Mouse (Mus musculus) cerebellum, adult 9-11 months (tissue): ENCODE results near the gene Kcnab2.

ENCODE experiments used
- DNase-seq: peaks from one replicate; pipeline ENCODE4 v3.0.0; 2022

Gene Kcnab2

DNA sequence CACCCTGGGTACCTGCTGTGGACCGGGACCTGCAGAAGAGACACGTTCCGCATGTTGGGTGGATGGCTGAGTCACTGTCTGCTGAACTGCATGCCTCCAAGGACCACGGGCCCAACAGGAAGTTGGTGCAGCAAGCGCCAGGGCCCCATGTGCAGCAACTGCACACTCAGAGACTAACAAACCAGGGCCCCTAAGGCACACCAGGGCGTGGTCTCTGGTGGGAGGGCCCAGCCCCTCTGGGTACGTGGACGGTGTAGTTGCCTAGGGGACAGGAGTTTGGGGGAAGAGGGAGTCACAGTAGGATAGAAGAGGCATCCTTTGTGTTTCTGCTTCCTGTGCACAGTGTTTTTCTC, 29.0 kb downstream of the Kcnab2 start:
- no peak for DNase-seq

DNA sequence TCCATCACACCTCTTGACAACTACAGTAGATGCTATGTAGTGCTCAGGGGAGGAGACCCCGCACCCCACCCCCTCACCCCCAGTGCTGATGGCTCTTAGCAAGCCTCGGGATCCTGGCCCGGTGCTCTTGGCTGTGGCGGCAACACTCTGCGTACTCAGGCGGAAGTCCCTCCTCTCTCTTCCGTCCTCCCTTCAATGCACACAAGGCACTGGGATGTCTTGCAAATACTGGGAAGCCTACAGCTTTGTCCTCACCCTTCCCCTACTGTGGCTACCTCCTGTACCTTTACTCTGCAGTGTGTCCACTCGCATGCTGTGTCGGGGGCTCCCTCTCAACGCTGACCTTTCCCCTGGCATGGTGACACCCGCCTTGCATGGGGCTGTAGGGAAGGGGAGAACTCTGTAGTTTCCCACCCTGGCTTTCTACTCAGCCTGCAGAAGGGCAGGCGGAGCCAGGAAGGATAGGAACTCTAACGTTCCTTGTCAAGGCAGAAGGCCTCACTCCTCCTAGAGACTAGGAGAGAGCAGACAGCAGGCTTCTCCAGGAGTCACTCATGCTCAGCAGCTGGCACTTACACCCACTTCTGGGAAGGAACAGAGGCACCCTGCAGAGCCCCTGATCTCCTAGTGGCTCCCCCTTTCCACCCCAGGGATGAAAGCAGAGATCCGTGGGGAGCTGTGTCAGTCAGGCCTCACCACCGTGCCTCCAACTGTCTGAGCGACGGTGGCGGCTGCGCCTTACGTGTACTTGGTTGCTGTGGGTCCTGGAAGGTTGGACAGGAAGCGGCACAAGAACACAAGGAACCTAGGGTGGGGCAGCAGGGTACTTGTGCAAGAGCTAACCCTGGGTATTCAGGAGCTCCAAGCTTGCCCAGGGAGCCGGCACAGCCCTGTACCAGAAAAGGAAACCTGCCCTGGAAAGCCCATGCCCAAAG, 29.7 kb downstream of the Kcnab2 start:
- no peak for DNase-seq

DNA sequence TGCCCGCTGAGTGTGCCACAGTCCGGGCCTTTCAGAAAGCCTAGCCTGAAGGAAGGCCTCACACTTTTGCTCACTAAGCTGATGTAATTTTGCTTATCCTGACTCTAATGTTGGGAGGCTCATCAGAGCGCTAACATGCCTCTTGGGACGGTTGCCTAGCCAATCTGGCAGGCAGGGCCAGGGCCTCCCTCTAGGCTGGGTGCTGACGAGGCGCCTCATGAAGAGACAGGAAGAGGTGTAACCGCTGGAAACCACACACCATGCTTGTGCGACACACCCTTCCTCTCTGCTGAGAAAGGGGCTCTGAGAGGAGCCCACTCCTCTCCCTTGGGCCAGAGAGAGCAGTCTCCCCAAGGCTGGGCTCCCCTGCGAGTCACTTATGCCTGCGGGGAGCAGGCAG, 31.5 kb downstream of the Kcnab2 start:
- no peak for DNase-seq

DNA sequence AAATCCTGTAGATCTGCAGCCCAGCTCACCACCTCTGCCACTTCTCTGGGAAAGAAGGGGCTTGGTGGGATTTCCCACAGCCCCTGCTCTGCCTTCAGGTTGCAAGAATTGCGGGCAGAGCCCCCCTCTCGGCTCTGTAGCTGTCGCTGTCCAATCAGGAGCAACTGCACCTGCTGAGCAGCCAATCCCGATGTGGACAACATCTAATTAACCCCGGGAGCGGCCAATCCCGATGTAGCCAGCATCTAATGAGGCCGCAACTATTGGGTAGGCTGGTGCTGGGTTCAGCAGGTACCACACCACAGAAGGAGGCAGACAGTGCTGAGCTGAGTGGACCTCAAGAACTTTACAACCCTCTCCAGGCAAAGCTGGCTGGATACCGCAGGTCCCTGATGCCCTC, 36.1 kb downstream of the Kcnab2 start:
- DNase-seq, result no peak

DNA sequence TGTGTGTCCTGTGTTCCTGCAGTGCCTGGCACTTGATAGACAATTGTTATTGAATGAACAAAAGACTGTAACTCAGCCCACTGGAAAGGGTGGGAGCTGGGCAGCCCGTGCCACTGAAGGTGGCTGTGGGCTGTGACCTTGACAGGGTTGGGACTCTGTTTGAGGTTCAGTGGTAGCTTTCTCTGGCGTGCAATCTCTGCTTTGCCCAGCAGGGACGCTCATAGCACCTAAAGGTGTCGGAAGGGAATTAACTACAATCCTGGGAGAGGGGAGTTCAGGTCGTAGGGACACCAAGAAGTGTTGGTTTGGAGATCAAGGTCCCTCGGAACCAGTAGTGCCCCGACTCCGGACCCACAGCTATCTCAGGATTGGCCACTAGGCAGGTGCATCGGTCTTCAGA, 36.8 kb downstream of the Kcnab2 start:
- DNase-seq, result no peak

DNA sequence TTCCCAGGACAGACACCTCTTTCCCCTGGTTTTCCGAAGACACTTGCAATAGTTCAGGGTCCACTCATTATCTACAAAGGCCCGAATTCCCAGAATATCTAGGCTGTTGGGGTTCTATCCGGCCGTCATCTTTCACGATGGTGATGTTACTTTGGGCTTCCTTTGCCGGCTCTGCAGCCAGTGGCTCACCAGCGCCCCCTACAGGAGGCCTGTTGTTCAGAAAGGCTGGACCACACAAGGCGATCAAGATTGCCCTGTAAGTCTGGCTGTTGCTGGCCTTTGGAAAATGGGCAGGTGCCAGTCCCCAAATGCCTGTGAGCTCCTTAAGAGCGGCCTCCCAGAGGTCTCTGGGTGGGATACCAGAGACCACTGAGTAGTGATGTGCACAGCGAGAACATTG, 42.4 kb downstream of the Kcnab2 start:
- DNase-seq, result peak; percentile 79

DNA sequence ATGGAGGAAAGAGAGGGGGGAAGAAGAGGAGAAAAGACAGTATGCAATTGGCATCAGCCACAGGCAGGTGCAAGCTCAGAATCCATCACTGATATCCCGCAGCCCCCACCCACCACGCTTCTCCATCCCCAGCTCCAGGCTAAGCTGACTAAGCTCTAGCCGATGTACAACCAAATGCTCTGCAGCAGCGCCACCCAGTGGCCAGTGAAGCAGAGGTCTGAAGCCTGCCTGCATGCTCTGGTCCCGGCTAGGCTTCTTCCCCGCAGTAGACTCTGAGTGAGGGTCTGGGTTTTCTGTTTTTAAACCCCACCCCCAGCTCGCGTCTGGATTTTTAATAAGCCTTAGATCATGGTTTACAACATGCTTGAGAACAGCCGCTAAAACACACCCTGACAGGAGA, 42.8 kb downstream of the Kcnab2 start:
- peak; percentile 86 for DNase-seq

DNA sequence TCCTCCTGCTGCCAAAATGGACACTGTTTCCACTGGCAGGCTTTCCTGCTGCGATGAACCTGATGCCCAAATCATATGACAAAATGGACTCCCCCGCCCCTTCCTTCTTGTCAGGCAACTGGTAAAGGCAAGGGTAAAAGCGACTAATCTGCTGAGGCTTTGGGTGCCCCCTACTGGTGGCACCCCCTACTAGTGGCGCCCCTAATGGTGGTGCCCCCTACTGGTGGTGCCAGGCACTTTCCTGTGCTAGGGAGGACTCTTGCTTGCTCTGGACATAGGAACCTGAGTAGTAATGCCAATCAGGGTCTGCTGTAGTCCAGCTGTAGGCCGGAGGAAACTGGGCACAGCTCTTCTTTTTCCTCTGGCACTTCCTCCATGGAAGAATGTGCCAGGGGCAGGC, 45.4 kb downstream of the Kcnab2 start:
- peak; percentile 39 for DNase-seq

DNA sequence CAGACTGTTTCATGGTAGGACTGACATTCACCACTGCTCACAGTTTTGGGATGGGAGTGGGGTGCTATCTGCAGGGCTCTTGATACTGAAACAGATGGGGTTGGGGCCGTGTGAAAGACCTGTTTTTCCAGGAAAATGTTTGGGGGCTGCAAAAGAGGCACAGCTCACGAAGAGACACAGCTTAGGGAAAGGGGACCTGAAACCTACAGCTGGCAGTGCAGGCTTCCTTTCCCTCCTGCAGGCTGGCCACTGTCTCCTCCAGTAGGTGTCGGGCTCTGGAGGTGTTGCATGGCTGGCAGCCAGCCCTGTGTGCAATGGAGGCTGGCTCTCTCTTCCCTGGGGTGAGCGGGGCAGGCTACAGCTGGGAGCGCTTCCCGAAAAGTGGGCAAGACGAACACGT, 49.4 kb downstream of the Kcnab2 start:
- no peak for DNase-seq

DNA sequence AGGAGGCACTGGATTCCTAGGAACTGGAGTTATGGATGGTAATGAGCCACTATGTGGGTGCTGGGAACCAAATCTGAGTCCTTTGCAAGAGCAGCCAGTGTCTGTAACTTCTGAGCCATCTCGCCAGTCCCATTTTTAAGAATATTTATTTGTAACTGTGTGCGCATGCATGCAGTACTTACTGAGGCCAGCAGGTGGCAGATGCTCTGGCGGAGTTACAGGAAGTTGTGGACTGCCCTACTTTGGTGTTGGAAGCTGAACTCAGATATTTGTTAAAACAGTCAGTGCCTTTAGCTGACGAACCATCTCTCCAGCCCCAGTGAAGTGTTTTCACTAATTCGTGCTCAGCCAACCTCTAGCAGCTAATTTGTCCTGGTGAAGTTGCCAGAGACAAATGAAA, 52.7 kb downstream of the Kcnab2 start:
- no peak for DNase-seq

DNA sequence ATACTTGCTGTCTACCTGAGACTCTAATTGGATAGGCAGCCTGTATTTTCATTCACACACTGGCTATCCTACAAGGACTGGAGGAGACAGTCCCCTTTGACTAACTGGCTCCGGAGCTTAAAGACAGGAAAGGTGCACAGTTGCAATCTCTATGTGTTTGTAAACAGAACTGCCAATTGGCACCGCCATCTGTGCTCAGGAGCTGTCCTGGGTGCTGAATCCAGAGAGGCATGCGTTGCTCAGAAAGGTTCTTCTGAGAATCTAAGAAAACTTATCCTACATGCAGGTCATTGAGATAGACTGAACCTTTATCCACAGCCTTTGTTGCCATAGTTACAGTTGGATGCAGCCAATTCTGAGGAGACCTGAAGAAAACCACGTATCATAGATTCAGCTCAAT, 53.3 kb downstream of the Kcnab2 start:
- DNase-seq, result no peak

DNA sequence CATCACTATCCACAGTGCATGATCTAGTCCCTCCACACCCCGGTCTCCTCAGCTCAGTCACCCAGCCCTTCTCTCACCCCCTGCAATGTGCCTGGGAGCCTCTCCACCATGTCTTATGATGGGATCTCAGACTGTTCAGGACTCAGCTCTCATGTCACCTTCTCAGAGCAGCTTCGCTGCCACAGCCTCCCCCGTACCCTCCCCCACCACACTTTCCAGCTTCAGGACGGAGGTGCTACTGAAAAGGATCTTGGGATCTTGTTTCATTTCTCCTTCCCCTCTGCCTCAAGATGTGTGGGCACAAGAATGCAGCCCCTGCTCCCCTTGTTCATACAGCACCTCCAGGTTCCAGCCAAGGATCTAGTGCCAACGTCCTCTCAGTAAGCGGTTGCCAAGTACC, 54.1 kb downstream of the Kcnab2 start:
- DNase-seq, result no peak

DNA sequence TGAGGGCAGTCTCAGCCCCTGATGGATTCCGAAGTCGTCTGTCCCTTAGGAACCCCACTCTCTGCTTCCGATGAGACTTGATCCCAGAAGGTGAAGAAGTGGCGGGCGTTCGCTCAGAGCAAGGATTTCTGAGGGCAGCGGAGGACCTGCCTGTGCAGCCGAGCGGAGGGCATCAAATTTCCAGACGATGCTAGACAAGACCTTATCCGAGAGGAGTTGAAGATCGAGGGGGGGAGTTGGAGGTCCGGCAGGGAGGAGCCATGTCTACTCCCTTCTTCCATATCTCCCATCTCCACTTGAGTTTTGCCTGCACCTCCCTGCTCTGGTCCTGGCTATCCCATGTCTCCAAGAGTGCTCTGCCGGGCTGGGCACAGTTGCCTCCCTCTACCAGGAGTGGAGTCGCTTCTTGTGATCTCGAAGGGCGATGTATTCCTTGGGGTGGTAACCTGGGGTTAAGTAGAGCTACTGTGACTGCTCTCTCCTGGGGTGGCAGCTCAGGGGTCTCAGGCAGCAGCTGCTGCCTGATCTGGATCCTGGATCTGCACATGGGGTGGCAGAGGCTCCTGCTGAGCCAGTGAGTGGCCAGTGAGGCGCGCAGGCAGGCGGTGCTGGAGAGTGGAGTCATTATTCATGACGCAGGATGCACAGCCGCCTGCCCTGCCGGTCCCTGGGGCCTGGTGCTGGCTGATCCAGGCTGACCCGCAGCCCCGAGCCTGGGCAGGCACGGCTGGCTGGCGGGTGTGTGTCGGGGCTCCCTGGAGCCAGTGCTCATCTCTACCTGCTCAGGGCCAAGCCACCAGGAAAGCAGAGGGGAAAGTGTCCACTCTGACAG, 59.2 kb downstream of the Kcnab2 start:
- no peak for DNase-seq

DNA sequence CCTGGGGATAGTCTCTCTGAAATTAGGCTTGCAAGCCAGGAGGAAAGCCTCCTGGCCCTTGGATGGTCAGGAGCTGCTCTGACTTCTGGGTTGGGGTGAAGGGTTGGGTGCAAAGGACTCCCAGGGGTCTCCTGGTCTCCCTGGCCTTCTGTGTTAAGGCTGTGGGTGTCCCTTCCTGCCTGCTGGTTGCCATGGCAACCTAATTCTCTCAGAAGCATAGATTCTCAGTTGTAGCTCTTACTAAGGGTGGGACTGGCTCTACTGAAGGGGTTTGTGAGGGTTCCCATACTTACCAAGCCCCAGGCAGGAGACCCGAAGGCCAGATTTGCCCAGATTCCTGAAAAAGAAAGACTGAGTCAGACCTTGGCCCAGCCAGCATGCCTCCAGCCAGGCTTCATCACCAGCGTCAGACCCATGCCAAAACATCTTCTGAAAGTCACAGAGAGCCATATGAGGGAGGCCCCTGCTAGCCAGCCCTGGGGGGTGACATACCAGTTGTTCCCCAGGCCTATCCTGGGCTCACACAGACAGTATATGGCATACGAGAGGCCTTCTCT, 65.1 kb downstream of the Kcnab2 start:
- DNase-seq, result no peak

DNA sequence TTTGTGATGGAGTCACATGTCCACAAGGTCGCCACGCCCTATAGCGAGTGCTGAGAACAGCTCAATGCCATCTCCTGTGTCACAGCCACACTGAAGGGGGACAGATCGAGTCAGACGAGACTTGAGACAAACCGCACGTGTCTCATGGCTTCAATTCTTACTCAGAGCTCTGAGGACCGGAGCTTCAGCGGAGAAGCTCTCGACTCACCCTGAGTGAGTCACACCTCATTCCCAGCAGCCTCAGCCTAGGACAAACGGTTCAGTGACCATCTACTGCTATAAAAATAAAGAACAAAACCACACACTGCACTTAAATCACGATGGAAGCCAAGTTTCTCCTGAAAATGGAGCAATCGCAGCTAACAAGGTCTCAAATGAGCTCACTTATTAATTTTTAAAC, 66.7 kb downstream of the Kcnab2 start:
- no peak for DNase-seq

DNA sequence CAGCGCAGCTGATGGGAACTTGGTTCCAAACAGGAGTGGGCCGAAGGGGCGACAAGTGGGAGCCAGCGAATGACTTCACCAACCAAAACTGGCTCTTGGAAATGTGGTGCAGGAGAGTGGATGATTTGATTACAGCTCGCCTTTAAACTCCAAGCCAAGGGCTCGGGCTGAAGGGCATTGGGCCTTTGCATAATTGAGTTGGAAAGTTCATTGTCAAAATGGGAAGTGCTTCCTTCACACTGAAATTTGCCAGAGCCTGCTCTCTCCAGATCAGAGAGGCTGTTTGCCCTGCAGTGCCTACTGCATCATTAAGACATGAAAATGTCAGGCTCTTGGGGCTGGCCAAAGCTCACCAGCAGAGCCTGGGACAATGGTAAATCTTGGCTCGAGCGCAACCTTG, 71.1 kb downstream of the Kcnab2 start:
- no peak for DNase-seq

DNA sequence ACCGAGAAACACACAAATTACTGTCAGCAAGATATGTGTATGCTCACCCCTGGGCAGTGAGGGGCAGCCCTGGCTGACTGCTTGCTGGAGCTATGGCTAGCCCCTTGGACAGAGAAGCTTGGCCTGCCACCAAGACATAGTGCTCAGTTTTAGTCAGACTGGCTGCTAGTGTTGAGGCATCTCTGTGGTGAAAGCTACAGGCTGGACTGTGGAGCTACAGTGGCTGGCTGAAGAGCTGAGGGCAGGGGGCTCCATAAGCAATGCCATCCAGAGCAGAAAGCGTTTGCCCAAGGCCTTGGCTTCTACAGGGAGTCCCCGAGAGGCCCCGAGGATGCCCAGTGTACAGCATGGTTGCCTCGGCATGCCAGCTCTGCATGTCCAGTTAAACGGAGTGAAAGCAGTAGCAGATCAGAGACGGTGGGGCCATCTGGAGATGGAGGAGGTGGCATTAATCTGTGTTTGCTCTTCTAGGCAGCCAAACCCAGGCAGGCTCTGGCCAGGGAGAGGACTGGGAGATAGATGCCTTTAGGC, 71.9 kb downstream of the Kcnab2 start:
- DNase-seq, result no peak

DNA sequence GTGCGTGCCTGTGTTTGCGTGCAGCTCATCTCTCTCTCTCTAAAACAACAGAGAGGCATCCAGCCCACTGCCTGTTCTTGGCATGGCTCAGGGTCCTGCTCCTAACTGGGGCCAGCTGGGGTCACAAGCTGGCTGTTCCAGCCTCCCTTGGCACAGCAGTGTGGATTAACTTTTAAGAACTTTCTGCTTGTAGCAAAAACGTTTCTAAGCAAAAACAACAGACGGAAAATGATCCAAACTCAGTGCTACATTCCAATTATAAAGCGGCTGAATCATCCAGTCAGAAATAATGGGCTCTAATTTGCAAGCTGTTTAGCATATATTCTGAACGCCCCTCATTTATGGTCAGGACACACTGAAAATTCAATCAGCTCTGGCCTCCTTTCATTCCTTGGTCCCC, 72.5 kb downstream of the Kcnab2 start:
- DNase-seq, result no peak

DNA sequence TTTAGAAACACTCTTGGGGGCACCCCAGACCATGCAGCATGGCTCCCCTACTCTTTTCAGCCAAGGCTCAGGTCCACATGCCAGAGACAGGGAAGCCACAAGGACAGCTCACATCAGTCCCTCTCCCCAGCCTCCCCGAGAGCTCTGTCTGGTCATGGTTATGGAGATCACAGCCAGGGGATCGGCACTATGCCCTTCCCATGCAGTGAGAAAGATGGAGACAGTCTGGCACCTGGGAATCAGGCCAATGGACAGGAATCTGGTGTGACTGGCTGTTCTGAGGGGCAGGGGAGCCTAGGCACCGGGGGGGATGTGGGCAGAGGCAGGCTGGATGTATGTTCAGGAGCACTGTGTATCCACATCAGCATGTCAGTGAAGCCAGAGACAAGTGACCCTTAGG, 78.7 kb downstream of the Kcnab2 start:
- peak; percentile 81 for DNase-seq

DNA sequence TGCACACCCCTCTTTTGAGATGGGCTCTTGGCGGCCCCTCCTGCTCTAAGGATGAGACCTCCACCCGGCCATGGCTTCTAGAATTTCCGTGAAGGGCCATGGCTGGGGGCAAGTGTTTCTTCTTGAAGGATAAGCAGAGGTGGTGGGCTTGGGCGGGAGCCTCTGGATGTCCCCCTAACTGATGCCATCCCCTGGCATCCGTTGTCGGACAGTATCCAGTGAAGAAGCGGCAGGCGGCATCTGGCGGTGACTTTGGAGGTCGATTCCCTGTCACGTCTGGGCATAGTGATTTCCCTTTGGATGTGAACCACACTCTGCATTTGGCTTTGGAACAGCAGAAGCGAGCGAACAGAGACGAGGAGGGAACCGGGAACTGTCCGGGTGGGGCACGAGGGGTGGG, 85.0 kb downstream of the Kcnab2 start:
- DNase-seq, result no peak

DNA sequence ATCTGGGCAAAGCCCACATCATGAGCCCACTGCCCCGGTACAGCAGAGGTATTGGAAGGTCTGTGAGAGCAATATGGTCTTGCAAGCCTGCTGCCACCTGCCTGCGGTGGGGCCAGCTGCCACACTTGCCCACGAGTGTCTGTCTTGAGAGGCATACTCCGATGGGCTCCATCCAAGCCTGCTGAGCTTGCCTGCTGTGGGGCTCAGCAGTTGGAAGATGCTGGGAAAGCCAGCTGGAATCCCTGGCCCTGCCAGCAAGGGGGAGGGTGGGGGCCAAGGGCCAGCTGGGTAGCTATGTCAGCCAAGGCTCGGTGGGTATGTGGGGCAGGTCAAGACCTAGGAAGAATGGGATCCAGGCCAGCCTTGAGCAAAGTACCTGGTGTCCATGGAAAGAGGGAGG, 85.5 kb downstream of the Kcnab2 start:
- DNase-seq, result peak; percentile 84

DNA sequence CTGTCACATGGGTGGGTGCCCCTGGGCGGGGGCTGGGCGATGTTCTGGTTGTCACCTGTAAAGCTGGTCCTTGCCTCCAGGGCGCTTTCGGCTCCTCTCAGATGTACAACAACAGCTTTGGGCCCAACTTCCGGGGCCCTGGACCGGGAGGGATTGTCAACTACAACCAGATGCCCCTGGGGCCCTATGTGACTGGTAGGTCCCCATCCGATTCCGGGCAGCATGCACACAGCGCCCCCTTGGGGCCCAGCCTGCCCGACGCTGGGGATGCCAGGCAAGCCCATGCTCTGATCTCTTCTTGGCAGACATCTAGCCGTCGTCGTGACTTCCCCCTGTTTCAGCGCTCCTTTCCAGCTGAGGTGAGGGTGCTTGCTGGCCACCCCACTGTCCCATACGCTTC, 92.0 kb downstream of the Kcnab2 start:
- no peak for DNase-seq

DNA sequence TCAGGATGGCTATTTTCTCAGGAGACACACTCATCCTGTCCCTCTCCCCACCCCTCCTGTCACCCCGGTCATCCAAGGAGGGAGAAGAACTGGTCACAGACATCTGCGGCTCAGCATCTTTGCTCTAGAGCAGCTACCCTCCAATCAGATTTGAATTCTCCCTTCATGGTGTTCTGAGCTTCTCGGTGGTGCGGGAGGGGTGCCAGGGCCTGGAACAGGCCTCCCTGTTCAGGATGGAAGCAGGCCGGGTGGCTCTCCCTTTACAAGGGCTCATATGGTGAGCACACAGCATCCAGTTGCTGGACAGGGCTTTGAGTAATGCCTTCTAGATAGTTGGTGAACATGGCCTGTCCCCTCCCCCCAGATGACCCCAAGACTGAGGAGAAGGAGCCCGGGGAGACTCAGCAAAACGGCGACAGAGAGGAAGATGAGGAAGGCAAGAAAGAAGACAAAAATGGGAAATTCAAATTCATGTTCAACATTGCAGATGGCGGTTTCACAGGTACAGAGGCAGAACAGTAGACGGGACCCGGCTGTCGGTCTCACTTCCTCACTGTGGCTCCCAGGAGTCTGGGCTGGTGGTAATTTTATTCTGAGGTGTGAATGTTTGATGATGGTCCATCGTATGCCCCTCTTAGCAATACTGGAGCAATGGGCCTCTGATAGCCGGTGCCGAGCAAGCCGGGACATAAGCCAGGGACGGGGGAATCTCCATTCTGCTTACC, 95.0 kb downstream of the Kcnab2 start:
- no peak for DNase-seq
